Mouse (Mus musculus): ENCODE measurements around the gene Arvcf.

DNA sequence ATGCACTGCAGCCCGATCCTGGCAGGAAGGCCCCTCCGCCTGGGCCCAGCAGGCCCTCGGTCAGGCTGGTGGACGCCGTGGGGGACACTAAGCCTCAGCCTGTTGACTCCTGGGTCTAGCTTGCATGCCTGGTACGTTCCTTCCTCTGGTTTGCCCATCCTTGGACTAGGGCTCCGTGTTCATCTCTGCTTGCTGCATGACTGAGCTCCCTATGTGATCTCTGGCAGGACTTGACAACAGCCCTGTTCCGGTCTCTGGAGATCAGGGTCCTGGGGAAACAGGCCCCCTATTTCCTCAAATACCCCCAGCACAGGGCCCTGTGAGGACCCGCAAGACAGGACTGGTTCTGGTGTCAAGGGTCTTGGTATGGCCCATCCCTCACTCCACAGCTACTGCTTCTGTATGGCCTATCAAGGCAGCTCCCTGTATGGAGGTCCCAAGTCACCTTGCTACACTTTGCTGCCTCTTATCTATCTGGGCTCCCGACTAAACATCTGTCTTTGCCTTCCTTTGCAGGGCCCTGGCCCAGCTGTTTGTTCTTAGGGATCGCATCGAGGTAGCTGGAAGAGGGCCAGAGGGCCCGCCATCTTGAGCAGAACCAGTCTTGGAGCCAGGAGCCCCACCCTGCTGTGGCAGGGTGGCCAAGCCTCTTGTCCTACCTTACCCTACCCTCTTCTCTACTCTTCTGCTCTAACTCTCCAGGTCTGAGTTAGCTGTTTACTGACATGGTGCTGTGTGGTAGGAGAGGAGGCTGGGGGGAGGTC lies 57.3 kb downstream of the Arvcf start:
- no peak for TF ChIP-seq CHD2 (IDR thresholded peaks at IDR 0.05; ENCODE audit: low read depth, low read length)
- no peak for TF ChIP-seq HCFC1 (IDR thresholded peaks at IDR 0.05; ENCODE audit: borderline replicate concordance, insufficient read depth, low read length)
- TF ChIP-seq MAFK (IDR thresholded peaks at IDR 0.05; ENCODE audit: insufficient read depth, low read depth, low read length), result no peak
- no peak for TF ChIP-seq ZC3H11A (IDR thresholded peaks at IDR 0.05; ENCODE audit: borderline replicate concordance, low read depth, low read length)
- TF ChIP-seq ZNF384 (IDR thresholded peaks at IDR 0.05; ENCODE audit: low read depth, low read length), result no peak
